Mouse (Mus musculus): ENCODE data around the gene Tnfrsf21. TPM values are rescaled to one million over a fixed set of nuclear protein-coding genes. Genes with fewer than 3 reads are reported as not detected.

The Tnfrsf21 gene
- polyA plus RNA-seq, 1 experiment: 17.7 TPM

DNA sequence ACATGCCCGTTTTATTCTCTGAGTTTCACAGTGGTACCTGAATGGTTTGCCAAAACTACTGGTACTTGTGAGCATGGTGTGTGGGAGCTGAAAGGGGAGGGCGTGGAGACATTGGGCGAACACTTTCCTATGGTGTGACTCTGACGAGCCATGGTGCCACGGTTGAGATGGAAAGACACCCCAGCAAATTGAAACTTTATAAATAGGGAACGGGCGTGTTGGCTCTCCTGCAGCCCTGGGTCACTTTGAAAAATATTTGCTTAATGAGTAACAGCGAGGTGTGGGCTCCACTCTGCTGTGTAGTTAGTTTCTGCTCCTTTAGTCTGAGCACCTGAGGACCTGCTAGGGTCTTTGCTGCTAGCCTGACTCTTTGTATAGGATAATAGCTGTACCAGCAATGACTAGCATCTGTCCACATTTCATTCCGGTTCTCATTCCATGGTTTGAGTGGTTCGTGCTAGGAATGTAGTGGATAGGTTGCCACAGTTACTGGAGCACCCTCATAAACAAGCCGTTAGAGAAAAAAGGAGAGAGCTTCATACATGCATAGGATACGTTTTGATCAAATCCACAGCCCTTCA, 7.4 kb downstream of the Tnfrsf21 start:
- no peak for TF ChIP-seq CTCF (IDR thresholded peaks at IDR 0.05; ENCODE audit: low read depth, low read length)
- no peak for TF ChIP-seq POLR2A (IDR thresholded peaks at IDR 0.05; ENCODE audit: borderline replicate concordance, low read depth, low read length)
- Histone ChIP-seq H3K27ac (ENCODE audit: insufficient read depth, low read depth, low read length) (no peak overlapping the region), H3K4me3 (ENCODE audit: insufficient read depth, low read length) (no peak overlapping the region), H3K4me1 (ENCODE audit: control insufficient read depth, insufficient read depth, low read length) (no peaks in the 10 kb centered on the region)

DNA sequence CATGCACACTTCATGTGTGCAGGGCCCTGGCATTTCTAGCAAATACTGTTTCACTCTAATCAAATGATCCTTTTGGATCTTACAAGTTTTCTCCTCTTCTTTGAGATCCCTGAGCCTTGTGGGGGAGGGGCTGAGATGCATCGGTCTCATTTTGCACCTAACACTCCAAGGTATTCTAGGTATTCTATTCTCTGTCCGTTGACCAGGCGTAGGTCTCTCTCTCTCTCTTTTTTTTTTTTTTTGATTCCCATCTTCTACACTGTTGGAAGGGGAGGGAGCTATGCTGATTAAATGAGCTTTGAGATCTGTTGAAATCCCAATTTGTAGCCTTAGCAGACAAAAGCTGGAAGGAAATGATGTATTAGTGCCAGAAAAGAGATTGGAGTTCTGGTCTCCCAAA, 8.2 kb downstream of the Tnfrsf21 start:
- TF ChIP-seq POLR2A (IDR thresholded peaks at IDR 0.05; ENCODE audit: borderline replicate concordance, low read depth, low read length) (no peak), CTCF (IDR thresholded peaks at IDR 0.05; ENCODE audit: low read depth, low read length) (no peak)
- Histone ChIP-seq H3K4me1 (ENCODE audit: control insufficient read depth, insufficient read depth, low read length) (no peaks in the 10 kb centered on the region), H3K27ac (ENCODE audit: insufficient read depth, low read depth, low read length) (no peak overlapping the region), H3K4me3 (ENCODE audit: insufficient read depth, low read length) (no peak overlapping the region)

DNA sequence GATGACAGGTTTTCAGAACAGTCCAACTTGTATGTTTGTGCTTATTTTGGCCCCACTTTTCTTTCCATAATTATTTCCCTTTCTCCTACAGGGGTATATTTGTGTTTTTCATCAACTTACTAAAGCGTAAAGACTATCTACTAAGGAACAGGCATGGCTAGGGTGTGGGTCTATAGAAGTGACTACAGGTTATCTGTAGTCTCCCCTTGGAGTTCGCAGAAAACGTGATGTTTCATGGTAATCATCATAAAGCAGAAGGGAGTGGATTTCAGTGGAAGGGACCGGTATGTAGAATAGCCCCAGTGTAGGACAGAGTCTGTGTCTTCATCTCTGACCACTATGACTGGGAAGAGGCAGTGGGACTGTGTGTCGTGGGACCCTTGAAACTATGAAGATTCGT, 8.7 kb downstream of the Tnfrsf21 start:
- Histone ChIP-seq H3K4me3 (ENCODE audit: insufficient read depth, low read length) (no peak overlapping the region), H3K27ac (ENCODE audit: insufficient read depth, low read depth, low read length) (no peak overlapping the region), H3K4me1 (ENCODE audit: control insufficient read depth, insufficient read depth, low read length) (no peaks in the 10 kb centered on the region)
- no peak for TF ChIP-seq CTCF (IDR thresholded peaks at IDR 0.05; ENCODE audit: low read depth, low read length)
- TF ChIP-seq POLR2A (IDR thresholded peaks at IDR 0.05; ENCODE audit: borderline replicate concordance, low read depth, low read length): no peak

DNA sequence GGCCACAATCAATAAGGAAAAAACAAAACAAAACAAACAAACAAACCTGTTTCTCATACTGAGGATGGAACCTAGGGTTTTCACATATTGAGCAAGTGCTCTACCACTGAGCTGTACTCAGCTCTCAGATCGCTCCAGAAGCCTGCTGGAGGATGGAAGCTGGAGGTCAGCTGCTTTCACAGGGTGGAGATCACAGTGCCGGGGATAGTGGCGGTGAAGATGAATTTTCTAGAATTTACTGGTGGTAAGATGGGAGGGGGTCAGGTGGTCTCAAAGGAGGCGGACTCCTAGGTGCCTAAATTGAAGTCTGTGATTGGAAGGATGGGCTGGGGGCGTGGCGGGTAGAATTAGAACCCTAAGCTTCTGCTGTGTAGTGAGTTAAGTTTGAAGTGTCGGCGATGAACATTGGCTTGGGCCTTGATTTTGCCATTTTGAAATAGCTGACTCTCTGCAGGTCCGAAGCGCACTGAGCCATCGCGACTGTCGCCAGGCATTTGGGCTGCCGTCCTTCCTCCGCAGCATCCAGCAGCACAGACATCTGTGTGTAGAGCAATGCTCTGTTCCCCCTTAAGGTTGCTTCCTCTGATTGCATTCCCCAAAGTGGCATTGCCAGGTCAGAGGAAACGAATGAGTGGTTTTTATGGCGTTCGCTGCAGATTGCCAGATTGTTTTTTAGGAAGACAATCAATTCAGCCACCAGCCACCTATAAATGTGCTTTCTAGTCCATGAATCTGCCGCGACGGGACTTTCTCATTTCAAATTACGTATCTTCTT, 9.7 kb downstream of the Tnfrsf21 start:
- Histone ChIP-seq H3K4me1 (ENCODE audit: control insufficient read depth, insufficient read depth, low read length) (peaks cover 3% of the 10 kb centered on the region), H3K4me3 (ENCODE audit: insufficient read depth, low read length) (no peak overlapping the region), H3K27ac (ENCODE audit: insufficient read depth, low read depth, low read length) (no peak overlapping the region)
- TF ChIP-seq POLR2A (IDR thresholded peaks at IDR 0.05; ENCODE audit: borderline replicate concordance, low read depth, low read length): no peak
- no peak for TF ChIP-seq CTCF (IDR thresholded peaks at IDR 0.05; ENCODE audit: low read depth, low read length)

DNA sequence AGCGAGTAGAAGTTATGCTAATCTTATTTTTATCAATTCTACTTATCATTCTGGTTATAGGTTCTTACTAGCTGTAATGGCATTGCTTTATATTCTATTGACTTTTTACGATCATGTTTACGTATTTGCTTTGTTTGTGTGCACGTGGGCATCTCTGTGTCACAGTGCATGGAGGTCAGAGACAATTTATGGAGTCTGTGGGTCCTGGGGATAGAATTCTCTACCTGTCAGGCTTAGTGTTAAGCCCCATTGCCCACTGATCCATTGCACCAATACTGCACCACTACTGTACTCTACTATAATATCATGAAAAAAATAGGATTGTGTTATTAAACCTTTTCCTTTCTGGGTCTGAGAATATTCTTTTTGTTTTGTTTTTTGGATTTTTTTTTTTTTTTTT, 10.4 kb downstream of the Tnfrsf21 start:
- H3K27ac ChIP-seq (ENCODE audit: insufficient read depth, low read depth, low read length): no peak overlapping the region
- TF ChIP-seq POLR2A (IDR thresholded peaks at IDR 0.05; ENCODE audit: borderline replicate concordance, low read depth, low read length): no peak
- no peak for TF ChIP-seq CTCF (IDR thresholded peaks at IDR 0.05; ENCODE audit: low read depth, low read length)
- H3K4me3 ChIP-seq (ENCODE audit: insufficient read depth, low read length): no peak overlapping the region
- peaks cover 7% of the 10 kb centered on the region for H3K4me1 ChIP-seq (ENCODE audit: control insufficient read depth, insufficient read depth, low read length)

DNA sequence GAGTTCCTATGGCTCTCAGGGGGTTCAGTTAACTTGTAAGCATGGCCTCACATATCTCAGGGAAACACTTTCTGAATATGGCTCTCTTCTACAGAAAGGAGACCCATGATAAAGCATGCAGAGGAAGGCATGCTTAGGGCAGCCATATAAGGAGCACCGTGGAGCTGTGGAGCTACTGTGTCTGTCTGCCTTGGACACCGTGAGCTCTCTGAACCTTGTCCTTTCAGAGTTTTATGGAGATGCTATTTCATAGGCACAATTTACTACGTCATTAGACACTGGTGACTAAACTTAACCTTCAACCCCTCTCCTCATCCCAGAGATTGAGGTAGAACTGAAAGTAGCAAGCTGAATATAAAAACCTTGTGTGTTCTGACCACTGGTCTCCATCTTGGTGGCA, 13.2 kb downstream of the Tnfrsf21 start:
- H3K4me1 ChIP-seq (ENCODE audit: control insufficient read depth, insufficient read depth, low read length): peaks cover 15% of the 10 kb centered on the region
- no peak overlapping the region for H3K4me3 ChIP-seq (ENCODE audit: insufficient read depth, low read length)
- no peak for TF ChIP-seq POLR2A (IDR thresholded peaks at IDR 0.05; ENCODE audit: borderline replicate concordance, low read depth, low read length)
- no peak overlapping the region for H3K27ac ChIP-seq (ENCODE audit: insufficient read depth, low read depth, low read length)

DNA sequence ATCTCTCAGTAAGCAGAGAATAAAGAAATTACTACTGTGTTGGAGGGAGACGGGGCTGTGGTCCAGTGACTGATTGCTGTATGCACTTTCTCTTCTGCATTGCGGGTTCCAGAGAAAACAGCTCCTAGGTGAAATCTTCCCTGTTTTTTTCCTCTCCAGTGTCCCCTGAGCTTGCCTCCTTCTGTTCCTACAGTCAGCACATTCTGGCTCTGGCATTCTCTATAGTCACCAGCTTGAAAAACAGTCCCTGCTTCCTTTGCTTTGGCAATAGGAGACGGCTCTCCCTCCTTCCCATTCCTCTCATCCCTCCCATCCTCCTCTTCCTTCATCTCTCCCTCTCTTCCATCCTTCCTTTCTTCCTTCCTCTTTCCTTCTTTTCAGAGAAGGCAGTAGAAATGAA, 13.9 kb downstream of the Tnfrsf21 start:
- no peak overlapping the region for H3K27ac ChIP-seq (ENCODE audit: insufficient read depth, low read depth, low read length)
- H3K4me1 ChIP-seq (ENCODE audit: control insufficient read depth, insufficient read depth, low read length): peaks cover 15% of the 10 kb centered on the region
- no peak overlapping the region for H3K4me3 ChIP-seq (ENCODE audit: insufficient read depth, low read length)
- no peak for TF ChIP-seq POLR2A (IDR thresholded peaks at IDR 0.05; ENCODE audit: borderline replicate concordance, low read depth, low read length)
- no peak for TF ChIP-seq CTCF (IDR thresholded peaks at IDR 0.05; ENCODE audit: low read depth, low read length)

DNA sequence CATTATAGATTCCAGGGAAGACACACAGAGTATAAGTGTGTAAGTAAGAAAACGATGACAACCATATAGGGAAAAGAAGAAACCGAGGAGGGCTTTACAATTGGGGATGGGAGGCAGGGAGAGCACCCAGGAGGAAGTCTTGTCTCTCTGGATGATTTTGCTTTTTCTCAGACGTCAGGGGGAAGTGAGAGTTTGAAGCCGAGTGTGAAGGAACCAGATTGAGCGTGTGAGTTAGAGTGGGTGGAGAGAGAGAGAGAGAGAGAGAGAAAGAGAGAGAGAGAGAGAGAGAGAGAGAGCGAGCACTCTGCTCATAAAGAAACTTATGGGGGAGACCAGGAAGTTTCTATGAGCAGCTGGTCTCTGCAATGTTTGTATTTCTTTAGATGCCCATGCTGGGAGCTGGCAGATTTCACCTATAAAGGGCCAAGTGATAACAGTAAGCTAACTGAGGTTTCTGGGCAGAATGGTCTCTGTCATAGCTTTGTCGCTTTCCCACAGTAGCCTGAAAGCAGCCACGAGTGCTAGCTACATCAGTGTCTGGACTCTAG, 16.2 kb downstream of the Tnfrsf21 start:
- H3K27ac ChIP-seq (ENCODE audit: insufficient read depth, low read depth, low read length): peak overlapping the region; percentile 66
- H3K4me3 ChIP-seq (ENCODE audit: insufficient read depth, low read length): peak overlapping the region; percentile 35; the same call in 1 of the 2 replicates
- H3K4me1 ChIP-seq (ENCODE audit: control insufficient read depth, insufficient read depth, low read length): peaks cover 25% of the 10 kb centered on the region
- no peak for TF ChIP-seq CTCF (IDR thresholded peaks at IDR 0.05; ENCODE audit: low read depth, low read length)
- TF ChIP-seq POLR2A (IDR thresholded peaks at IDR 0.05; ENCODE audit: borderline replicate concordance, low read depth, low read length): no peak

DNA sequence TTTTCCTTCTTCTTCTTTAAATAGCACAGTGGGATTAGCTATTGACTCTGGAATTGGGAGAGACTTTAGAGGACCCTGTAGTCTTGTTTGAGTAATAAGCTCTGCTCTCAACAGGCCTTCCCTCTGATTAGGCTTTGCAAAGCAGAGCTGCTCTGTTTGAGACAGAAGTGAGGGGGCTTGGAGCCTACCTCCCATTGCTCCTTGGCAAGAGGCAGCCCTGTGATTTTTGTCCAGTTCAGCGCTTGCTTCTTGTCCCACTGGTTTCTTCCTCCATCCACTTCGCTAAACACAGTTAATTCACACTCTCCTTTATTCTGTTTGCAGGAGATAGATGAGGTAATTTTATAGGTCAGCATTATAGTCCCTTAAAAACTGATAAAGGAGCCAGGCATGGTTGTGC, 19.0 kb downstream of the Tnfrsf21 start:
- no peak for TF ChIP-seq POLR2A (IDR thresholded peaks at IDR 0.05; ENCODE audit: borderline replicate concordance, low read depth, low read length)
- TF ChIP-seq CTCF (IDR thresholded peaks at IDR 0.05; ENCODE audit: low read depth, low read length): no peak
- H3K4me1 ChIP-seq (ENCODE audit: control insufficient read depth, insufficient read depth, low read length): peaks cover 27% of the 10 kb centered on the region
- H3K27ac ChIP-seq (ENCODE audit: insufficient read depth, low read depth, low read length): no peak overlapping the region
- H3K4me3 ChIP-seq (ENCODE audit: insufficient read depth, low read length): no peak overlapping the region

DNA sequence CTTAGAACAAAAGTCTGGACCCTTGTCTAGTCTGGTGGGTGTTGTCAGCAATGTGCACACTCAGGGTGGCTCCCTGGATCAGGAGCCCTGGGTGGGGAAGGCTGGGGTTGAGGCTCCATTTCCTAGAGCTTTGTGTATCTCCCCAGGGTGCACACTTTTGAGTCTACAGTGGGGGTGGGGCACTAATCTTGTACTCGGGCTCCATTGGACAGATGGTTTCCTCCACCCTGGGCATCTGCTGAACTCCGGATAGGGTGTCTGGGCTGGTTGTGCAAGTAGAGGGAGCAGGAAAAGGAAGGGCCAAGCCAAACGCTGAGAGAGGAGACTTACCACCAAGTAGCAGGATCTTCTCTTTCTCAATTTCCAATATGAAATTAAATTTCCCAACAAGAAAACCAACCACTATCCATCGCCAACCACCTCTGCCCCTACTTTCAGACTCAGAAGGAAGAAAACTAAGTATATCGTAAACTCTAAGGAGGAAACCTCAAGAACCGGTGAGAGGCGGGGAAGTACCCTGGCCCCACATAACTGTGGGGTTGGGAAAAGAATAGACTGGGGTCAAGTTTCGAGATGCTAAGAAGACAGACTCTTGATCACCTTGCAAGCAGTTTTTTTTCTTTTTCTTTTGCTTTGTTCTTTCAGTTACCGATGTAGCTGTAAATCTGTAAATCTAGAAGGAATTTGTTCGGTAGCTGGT, 19.9 kb downstream of the Tnfrsf21 start:
- Histone ChIP-seq H3K4me1 (ENCODE audit: control insufficient read depth, insufficient read depth, low read length) (peaks cover 33% of the 10 kb centered on the region), H3K4me3 (ENCODE audit: insufficient read depth, low read length) (no peak overlapping the region), H3K27ac (ENCODE audit: insufficient read depth, low read depth, low read length) (no peak overlapping the region)
- TF ChIP-seq CTCF (IDR thresholded peaks at IDR 0.05; ENCODE audit: low read depth, low read length) (no peak), POLR2A (IDR thresholded peaks at IDR 0.05; ENCODE audit: borderline replicate concordance, low read depth, low read length) (no peak)

Data from bone marrow macrophage, adult 2 months (primary cell).